ENCODE assay signal across 12 mouse cellular contexts in genomic region chr1:134073061-134073564, GRCm38 (mm10). TPM values are rescaled to one million over a fixed set of nuclear protein-coding genes. Genes with fewer than 3 reads are reported as not detected.
DNase-seq lines count a peak whose midpoint lies in the region; ATAC-seq and TF ChIP-seq lines count a peak whose summit lies in the region.
"Had no signal": no experiment of that assay in that cellular context is flagged by ENCODE, and none has a peak within 500 bp of the region (broad histone marks: within the 10 kb centered on the region; RNA-seq: fewer than 3 reads in every experiment).

No protein-coding gene starts in this region.

- peak overlapping the region; percentile 73 for H3K9ac ChIP-seq in liver, embryonic 16.5 days (ENCODE audit: low read depth, low read length)
- H3K9ac ChIP-seq: intestine, embryonic 15.5 days had no signal

- no peaks in the 10 kb centered on the region for H3K27me3 ChIP-seq in kidney, adult 2 months (replicated peaks; ENCODE audit: control insufficient read depth, insufficient read depth, low read length)
- peaks cover 83% of the 10 kb centered on the region for H3K27me3 ChIP-seq in G1E (ENCODE audit: insufficient read depth, low read length)
- peaks cover 3% of the 10 kb centered on the region for H3K27me3 ChIP-seq in liver, embryonic 16.5 days (ENCODE audit: control insufficient read depth, insufficient read depth, low read depth, low read length)
- H3K27me3 ChIP-seq: intestine, embryonic 15.5 days; Patski had no signal

- peaks cover 29% of the 10 kb centered on the region for H3K4me1 ChIP-seq in kidney, adult 2 months (ENCODE audit: control insufficient read depth, insufficient read depth, low read length)
- H3K4me1 ChIP-seq in G1E (ENCODE audit: insufficient read depth, low read depth, low read length): peaks cover 59% of the 10 kb centered on the region
- peaks cover 75% of the 10 kb centered on the region for H3K4me1 ChIP-seq in liver, embryonic 16.5 days (ENCODE audit: control insufficient read depth, low read depth, low read length)

- H3K27ac ChIP-seq in kidney, adult 2 months (ENCODE audit: insufficient read depth, low read depth, low read length): peak overlapping the region; percentile 37
- H3K27ac ChIP-seq in liver, embryonic 16.5 days (ENCODE audit: low read length): peak overlapping the region; percentile 99
- H3K27ac ChIP-seq: intestine, embryonic 15.5 days had no signal

- peak overlapping the region; percentile 79 for H3K4me2 ChIP-seq in liver, embryonic 16.5 days (ENCODE audit: low read depth, low read length)
- H3K4me2 ChIP-seq: intestine, embryonic 15.5 days had no signal

- 88% methylated on average over 6 of the region's 6 CpGs for WGBS in kidney, adult 2 months
- 24% methylated on average over 6 of the region's 6 CpGs for WGBS in liver, embryonic 16.5 days (ENCODE audit: insufficient replicate concordance)

- H3K4me3 ChIP-seq in kidney, adult 2 months (ENCODE audit: insufficient read depth, low read depth, low read length): no peak overlapping the region
- no peak overlapping the region; the same call in 1 of the 2 replicates for H3K4me3 ChIP-seq in G1E (ENCODE audit: low read depth, low read length)
- H3K4me3 ChIP-seq in liver, embryonic 16.5 days (ENCODE audit: low read depth, low read length): peak overlapping the region; percentile 52
- H3K4me3 ChIP-seq: intestine, embryonic 15.5 days had no signal

- no peak for TF ChIP-seq CTCF in kidney, adult 2 months (conservative IDR thresholded peaks at IDR 0.05; ENCODE audit: insufficient read depth, insufficient read length, low read depth, low read length)
- TF ChIP-seq CTCF in G1E (IDR thresholded peaks at IDR 0.05; ENCODE audit: low read depth, low read length): no peak

- H3K36me3 ChIP-seq in kidney, adult 2 months (ENCODE audit: control insufficient read depth, insufficient read depth, low read length): peaks cover 2% of the 10 kb centered on the region; the same call in 1 of the 2 replicates
- H3K36me3 ChIP-seq in G1E (replicated peaks): peaks cover 4% of the 10 kb centered on the region
- peaks cover 29% of the 10 kb centered on the region for H3K36me3 ChIP-seq in liver, embryonic 16.5 days (ENCODE audit: control insufficient read depth, insufficient read depth)
- H3K36me3 ChIP-seq: intestine, embryonic 15.5 days had no signal

- no peaks in the 10 kb centered on the region for H3K9me3 ChIP-seq in G1E (replicated peaks)
- H3K9me3 ChIP-seq in liver, embryonic 16.5 days (replicated peaks; ENCODE audit: control insufficient read depth, low read length): no peaks in the 10 kb centered on the region
- H3K9me3 ChIP-seq: intestine, embryonic 15.5 days had no signal

- DNase-seq in kidney, adult 2 months: no peak
- no peak for DNase-seq in kidney, postnatal 14 days
- DNase-seq in G1E (ENCODE audit: low spot score) (peak; percentile 41), MN1 (ENCODE audit: low spot score) (no peak)
- peak; percentile 73 for DNase-seq in c-Kit-positive CD71-positive TER-119-negative erythroid progenitor cells, embryonic 14.5 days (ENCODE audit: low read depth)
- DNase-seq in right cerebral cortex, postnatal 36 days (ENCODE audit: low spot score in 2 of 2): no peak
- DNase-seq in layer of hippocampus, adult 8-10 months (ENCODE audit: low spot score in 2 of 2): no peak
- DNase-seq: left cerebral cortex, postnatal 4 days; thymus, postnatal 36 days had no signal

- ATAC-seq in G1E (ENCODE audit: extremely low read depth, insufficient number of reproducible peaks, low FRiP score, poor library complexity, severe bottlenecking): peak; percentile 55
- peak; percentile 90 for ATAC-seq in liver, embryonic 16.5 days (ENCODE audit: low read depth)
- ATAC-seq: intestine, embryonic 15.5 days; Patski had no signal

- TF ChIP-seq POLR2A in kidney, adult 2 months (IDR thresholded peaks at IDR 0.05; ENCODE audit: low read depth, low read length): no peak

RNA-seq across cellular contexts. Expression of gene Btg2, which starts 5.8 kb away (rescaled TPM):
- polyA plus RNA-seq in kidney, adult 2 months (2012; rRNA removed): 20.3 and 23.7 TPM in 2 replicates
- total RNA-seq in G1E (2014; fragmentation: Nextera tagmentation) (14.3 and 25.7 TPM in 2 replicates), G1E (2017) (12.3 and 13.5 TPM in 2 replicates)
- polyA plus RNA-seq in G1E (2012): 2.3 and 4.6 TPM in 2 replicates
- polyA plus RNA-seq in liver, embryonic 16.5 days (2015; fragmentation: Nextera tagmentation; extraction: Ambion mirVana): 107 and 109 TPM in 2 replicates
- 10 to 100 TPM; 14.4 to 18.4 (median 17.3) TPM for total RNA-seq in layer of hippocampus, adult 8-10 months (2022)

RNA-seq across cellular contexts. Expression of gene Fmod, which starts 36.1 kb away (rescaled TPM):
- 9.7 and 11.9 TPM in 2 replicates for polyA plus RNA-seq in kidney, adult 2 months (2012; rRNA removed)
- total RNA-seq in G1E (2014; fragmentation: Nextera tagmentation) (not detected in 2 replicates), G1E (2017) (0.16 TPM in 1 of 2 replicates, not detected in the other)
- not detected in 2 replicates for polyA plus RNA-seq in G1E (2012)
- polyA plus RNA-seq in liver, embryonic 16.5 days (2015; fragmentation: Nextera tagmentation; extraction: Ambion mirVana): 2.2 and 3.3 TPM in 2 replicates
- 10 to 100 TPM in 3 of 4 experiments, 1 to 10 TPM in 1; 8.4 to 11.4 (median 10.1) TPM for total RNA-seq in layer of hippocampus, adult 8-10 months (2022)

RNA-seq across cellular contexts. Expression of gene Chit1, which starts 37.9 kb away (rescaled TPM):
- polyA plus RNA-seq in kidney, adult 2 months (2012; rRNA removed): not detected in 2 replicates
- total RNA-seq in G1E (2014; fragmentation: Nextera tagmentation) (not detected in 2 replicates), G1E (2017) (not detected in 2 replicates)
- polyA plus RNA-seq in G1E (2012): not detected in 2 replicates
- polyA plus RNA-seq in liver, embryonic 16.5 days (2015; fragmentation: Nextera tagmentation; extraction: Ambion mirVana): 0.19 and 0.20 TPM in 2 replicates
- under 1 TPM in 1 of 4 experiments, not detected in 3; 0.32 TPM for total RNA-seq in layer of hippocampus, adult 8-10 months (2022)
- polyA plus RNA-seq: intestine, embryonic 15.5 days; Patski had no signal

Comparison
In these comparisons a context has a peak if more than half of its experiments do, and no peak if none do; other contexts are left out.
1. DNase-seq: peak in G1E (single experiment) and c-Kit-positive CD71-positive TER-119-negative erythroid progenitor cells, embryonic 14.5 days (single experiment); none in kidney, adult 2 months (single experiment), kidney, postnatal 14 days (single experiment), MN1 (single experiment), right cerebral cortex, postnatal 36 days (0 of 2) and layer of hippocampus, adult 8-10 months (0 of 2).